Mouse (Mus musculus): ENCODE results near the gene Flnb. TPM values are rescaled to one million over a fixed set of nuclear protein-coding genes. Genes with fewer than 3 reads are reported as not detected.
A peak's percentile ranks its signal among the peaks of the same experiment; 100 is the strongest.

Flnb gene
- polyA plus RNA-seq, 1 experiment from 2014 or later: 35.0 TPM

GRCm38 (mm10) chr14:7923635-7924034 is 105.9 kb downstream of the Flnb start:
- H3K36me3 ChIP-seq (ENCODE audit: control insufficient read depth, insufficient read depth, low read length): peaks cover 25% of the 10 kb centered on the region
- H3K9ac ChIP-seq (ENCODE audit: low read length): no peak overlapping the region
- no peaks in the 10 kb centered on the region for H3K27me3 ChIP-seq (ENCODE audit: control insufficient read depth, insufficient read depth, low read length)
- 0 out of 2 replicates have a peak overlapping the region, but pooled peaks have one; percentile 21 for H3K27ac ChIP-seq (replicated peaks; ENCODE audit: low read depth, low read length)
- no peaks in the 10 kb centered on the region for H3K4me1 ChIP-seq (ENCODE audit: control insufficient read depth, insufficient read depth, low read length)
- no peak overlapping the region for H3K4me3 ChIP-seq (ENCODE audit: low read depth, low read length)
- DNase-seq (ENCODE audit: low spot score) (no peak), ATAC-seq (ENCODE audit: insufficient number of reproducible peaks, low FRiP score, low TSS enrichment, low read depth) (no peak)
- H3K9me3 ChIP-seq (ENCODE audit: control insufficient read depth, low read length): no peaks in the 10 kb centered on the region
- H3K4me2 ChIP-seq (ENCODE audit: low read depth, severe bottlenecking): no peak overlapping the region

DNA sequence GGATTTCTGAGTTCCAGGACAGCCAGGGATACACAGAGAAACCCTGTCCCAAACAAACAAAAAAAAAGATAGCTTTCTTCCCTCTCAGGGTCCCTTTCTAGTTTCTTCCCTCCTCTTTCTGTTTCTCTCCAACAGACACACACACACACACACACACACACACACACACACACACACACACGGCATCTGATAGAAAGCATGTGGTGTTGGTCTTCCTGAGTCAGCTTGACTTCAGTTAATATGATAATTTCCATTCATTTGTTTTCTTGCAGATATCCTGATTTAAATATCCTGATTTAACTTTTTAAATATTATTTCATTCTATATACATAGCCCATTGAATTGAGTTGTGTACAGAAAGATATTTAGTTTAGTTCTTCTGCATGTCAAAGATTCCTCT is 110.6 kb downstream of the Flnb start:
- Histone ChIP-seq H3K9ac (ENCODE audit: low read length) (no peak overlapping the region), H3K4me2 (ENCODE audit: low read depth, severe bottlenecking) (no peak overlapping the region), H3K4me3 (ENCODE audit: low read depth, low read length) (no peak overlapping the region), H3K9me3 (ENCODE audit: control insufficient read depth, low read length) (no peaks in the 10 kb centered on the region), H3K36me3 (ENCODE audit: control insufficient read depth, insufficient read depth, low read length) (peaks cover 21% of the 10 kb centered on the region), H3K27ac (replicated peaks; ENCODE audit: low read depth, low read length) (no peak overlapping the region), H3K27me3 (ENCODE audit: control insufficient read depth, insufficient read depth, low read length) (no peaks in the 10 kb centered on the region), H3K4me1 (ENCODE audit: control insufficient read depth, insufficient read depth, low read length) (no peaks in the 10 kb centered on the region)
- WGBS: 95% methylated on average over 1 of the region's 1 CpGs
- DNase-seq (ENCODE audit: low spot score) (no peak), ATAC-seq (ENCODE audit: insufficient number of reproducible peaks, low FRiP score, low TSS enrichment, low read depth) (no peak)

- H3K4me3 ChIP-seq (ENCODE audit: low read depth, low read length): no peak overlapping the region
- WGBS: 89% methylated on average over 7 of the region's 7 CpGs
- H3K36me3 ChIP-seq (ENCODE audit: control insufficient read depth, insufficient read depth, low read length): peaks cover 18% of the 10 kb centered on the region; the same call in 1 of the 2 replicates
- no peak overlapping the region for H3K9ac ChIP-seq (ENCODE audit: low read length)
- H3K27ac ChIP-seq (replicated peaks; ENCODE audit: low read depth, low read length): no peak overlapping the region
- H3K4me2 ChIP-seq (ENCODE audit: low read depth, severe bottlenecking): no peak overlapping the region
- no peaks in the 10 kb centered on the region for H3K9me3 ChIP-seq (ENCODE audit: control insufficient read depth, low read length)
- no peaks in the 10 kb centered on the region for H3K4me1 ChIP-seq (ENCODE audit: control insufficient read depth, insufficient read depth, low read length)
- no peak for ATAC-seq (ENCODE audit: insufficient number of reproducible peaks, low FRiP score, low TSS enrichment, low read depth)
- DNase-seq (ENCODE audit: low spot score): no peak
- H3K27me3 ChIP-seq (ENCODE audit: control insufficient read depth, insufficient read depth, low read length): no peaks in the 10 kb centered on the region
Observed at GRCm38 (mm10) chr14:7929029-7929428, 111.3 kb downstream of the Flnb start.

DNA sequence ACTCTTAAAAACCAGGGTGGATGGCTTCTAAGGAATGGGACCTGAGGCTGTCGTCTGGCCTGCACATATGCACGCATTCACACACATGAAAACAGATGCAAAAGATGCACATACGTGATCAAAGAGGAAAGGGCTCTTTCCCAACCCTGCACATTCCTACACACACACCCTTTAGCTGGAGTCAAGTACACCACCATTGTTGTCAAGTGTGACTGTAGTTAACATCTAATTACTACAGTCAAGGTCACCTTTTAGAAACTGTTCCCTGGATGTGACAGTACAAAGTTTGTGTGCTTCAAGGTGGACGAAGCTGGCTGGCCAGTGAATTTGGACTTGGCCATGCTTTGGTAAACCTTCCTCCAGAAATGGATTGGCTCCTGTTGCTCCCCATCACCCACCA is 114.4 kb downstream of the Flnb start:
- no peak for ATAC-seq (ENCODE audit: insufficient number of reproducible peaks, low FRiP score, low TSS enrichment, low read depth)
- 93% methylated on average over 4 of the region's 4 CpGs for WGBS
- H3K4me1 ChIP-seq (ENCODE audit: control insufficient read depth, insufficient read depth, low read length): no peaks in the 10 kb centered on the region
- H3K27ac ChIP-seq (replicated peaks; ENCODE audit: low read depth, low read length): no peak overlapping the region
- no peak overlapping the region for H3K4me2 ChIP-seq (ENCODE audit: low read depth, severe bottlenecking)
- no peak for DNase-seq (ENCODE audit: low spot score)
- H3K4me3 ChIP-seq (ENCODE audit: low read depth, low read length): no peak overlapping the region
- H3K9ac ChIP-seq (ENCODE audit: low read length): no peak overlapping the region
- peaks cover 19% of the 10 kb centered on the region; the same call in 1 of the 2 replicates for H3K36me3 ChIP-seq (ENCODE audit: control insufficient read depth, insufficient read depth, low read length)
- H3K9me3 ChIP-seq (ENCODE audit: control insufficient read depth, low read length): no peaks in the 10 kb centered on the region
- H3K27me3 ChIP-seq (ENCODE audit: control insufficient read depth, insufficient read depth, low read length): no peaks in the 10 kb centered on the region

- Histone ChIP-seq H3K27ac (replicated peaks; ENCODE audit: low read depth, low read length) (no peak overlapping the region), H3K36me3 (ENCODE audit: control insufficient read depth, insufficient read depth, low read length) (peaks cover 13% of the 10 kb centered on the region; the same call in 1 of the 2 replicates), H3K4me3 (ENCODE audit: low read depth, low read length) (no peak overlapping the region), H3K4me1 (ENCODE audit: control insufficient read depth, insufficient read depth, low read length) (0 out of 2 replicates have a peak, but pooled peaks cover 5% of the 10 kb centered on the region), H3K9me3 (ENCODE audit: control insufficient read depth, low read length) (no peaks in the 10 kb centered on the region), H3K27me3 (ENCODE audit: control insufficient read depth, insufficient read depth, low read length) (no peaks in the 10 kb centered on the region), H3K4me2 (ENCODE audit: low read depth, severe bottlenecking) (no peak overlapping the region), H3K9ac (ENCODE audit: low read length) (no peak overlapping the region)
- no peak for ATAC-seq (ENCODE audit: insufficient number of reproducible peaks, low FRiP score, low TSS enrichment, low read depth)
- WGBS: 95% methylated on average over 7 of the region's 7 CpGs
- DNase-seq (ENCODE audit: low spot score): no peak
Observed at GRCm38 (mm10) chr14:7934166-7934565, 116.4 kb downstream of the Flnb start.

GRCm38 (mm10) chr14:7937052-7937630 is 119.4 kb downstream of the Flnb start:
- 0 out of 2 replicates have a peak, but pooled peaks cover 5% of the 10 kb centered on the region for H3K4me1 ChIP-seq (ENCODE audit: control insufficient read depth, insufficient read depth, low read length)
- H3K9ac ChIP-seq (ENCODE audit: low read length): no peak overlapping the region
- 17% methylated on average over 17 of the region's 17 CpGs for WGBS
- DNase-seq (ENCODE audit: low spot score) (peak; percentile 63), ATAC-seq (ENCODE audit: insufficient number of reproducible peaks, low FRiP score, low TSS enrichment, low read depth) (0 out of 2 replicates have a peak, but pooled peaks have one; percentile 31)
- H3K27ac ChIP-seq (replicated peaks; ENCODE audit: low read depth, low read length): no peak overlapping the region
- peaks cover 11% of the 10 kb centered on the region for H3K36me3 ChIP-seq (ENCODE audit: control insufficient read depth, insufficient read depth, low read length)
- H3K4me3 ChIP-seq (ENCODE audit: low read depth, low read length): no peak overlapping the region
- H3K27me3 ChIP-seq (ENCODE audit: control insufficient read depth, insufficient read depth, low read length): no peaks in the 10 kb centered on the region
- H3K9me3 ChIP-seq (ENCODE audit: control insufficient read depth, low read length): no peaks in the 10 kb centered on the region
- no peak overlapping the region for H3K4me2 ChIP-seq (ENCODE audit: low read depth, severe bottlenecking)

DNA sequence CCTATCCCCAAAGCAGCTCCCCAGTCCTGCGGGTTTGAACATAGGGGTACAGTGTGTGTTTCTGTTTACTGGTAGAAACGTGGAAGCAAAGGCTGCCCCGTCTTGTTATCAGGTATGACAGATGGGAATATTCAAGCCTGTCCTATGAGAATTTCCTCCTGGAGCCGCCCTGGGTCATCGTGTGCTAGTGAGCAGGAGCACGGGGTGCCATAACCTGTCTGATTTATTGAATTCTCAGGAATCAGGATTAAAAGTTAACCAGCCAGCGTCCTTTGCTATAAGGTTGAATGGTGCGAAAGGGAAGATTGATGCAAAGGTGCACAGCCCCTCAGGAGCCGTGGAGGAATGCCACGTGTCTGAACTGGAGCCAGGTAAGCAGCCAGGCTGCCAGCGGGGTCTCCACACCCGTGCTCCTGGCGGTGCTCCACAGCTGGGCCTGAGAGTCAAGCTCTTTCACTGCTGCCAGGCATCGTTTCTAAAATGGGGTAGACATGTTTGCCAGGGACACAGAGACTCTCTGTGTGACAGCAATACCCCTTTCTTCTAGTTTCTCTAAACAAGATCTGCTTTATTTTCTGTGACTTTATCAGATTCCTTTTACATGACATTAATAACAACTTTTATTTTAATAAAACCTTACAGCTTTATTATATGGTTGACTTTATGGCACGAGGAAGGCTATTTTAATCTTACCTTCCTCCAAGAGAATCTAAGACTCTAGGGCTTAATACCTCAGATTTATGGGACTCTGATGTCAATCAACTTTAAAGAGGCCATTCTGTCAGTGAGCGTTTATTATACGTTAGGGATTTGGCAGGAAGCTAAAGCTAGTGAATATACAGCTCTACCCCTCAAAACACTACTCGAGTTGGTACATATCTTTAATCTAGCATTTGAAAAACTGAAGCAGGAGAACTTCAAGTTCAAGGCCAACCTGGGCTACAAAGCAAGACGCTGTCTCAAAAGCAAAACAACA is 121.3 kb downstream of the Flnb start:
- no peak for ATAC-seq (ENCODE audit: insufficient number of reproducible peaks, low FRiP score, low TSS enrichment, low read depth)
- H3K4me3 ChIP-seq (ENCODE audit: low read depth, low read length): no peak overlapping the region
- no peak overlapping the region for H3K9ac ChIP-seq (ENCODE audit: low read length)
- H3K27ac ChIP-seq (replicated peaks; ENCODE audit: low read depth, low read length): 0 out of 2 replicates have a peak overlapping the region, but pooled peaks have one; percentile 42
- no peak for DNase-seq (ENCODE audit: low spot score)
- 0 out of 2 replicates have a peak, but pooled peaks cover 5% of the 10 kb centered on the region for H3K4me1 ChIP-seq (ENCODE audit: control insufficient read depth, insufficient read depth, low read length)
- H3K4me2 ChIP-seq (ENCODE audit: low read depth, severe bottlenecking): no peak overlapping the region
- H3K9me3 ChIP-seq (ENCODE audit: control insufficient read depth, low read length): no peaks in the 10 kb centered on the region
- 83% methylated on average over 19 of the region's 19 CpGs for WGBS
- H3K27me3 ChIP-seq (ENCODE audit: control insufficient read depth, insufficient read depth, low read length): no peaks in the 10 kb centered on the region
- H3K36me3 ChIP-seq (ENCODE audit: control insufficient read depth, insufficient read depth, low read length): peaks cover 16% of the 10 kb centered on the region

GRCm38 (mm10) chr14:7941413-7941812 is 123.7 kb downstream of the Flnb start:
- H3K4me3 ChIP-seq (ENCODE audit: low read depth, low read length): no peak overlapping the region
- H3K27me3 ChIP-seq (ENCODE audit: control insufficient read depth, insufficient read depth, low read length): no peaks in the 10 kb centered on the region
- H3K9me3 ChIP-seq (ENCODE audit: control insufficient read depth, low read length): no peaks in the 10 kb centered on the region
- peaks cover 13% of the 10 kb centered on the region for H3K36me3 ChIP-seq (ENCODE audit: control insufficient read depth, insufficient read depth, low read length)
- no peak overlapping the region for H3K9ac ChIP-seq (ENCODE audit: low read length)
- no peak for DNase-seq (ENCODE audit: low spot score)
- 76% methylated on average over 5 of the region's 5 CpGs for WGBS
- no peak for ATAC-seq (ENCODE audit: insufficient number of reproducible peaks, low FRiP score, low TSS enrichment, low read depth)
- 0 out of 2 replicates have a peak, but pooled peaks cover 5% of the 10 kb centered on the region for H3K4me1 ChIP-seq (ENCODE audit: control insufficient read depth, insufficient read depth, low read length)
- H3K4me2 ChIP-seq (ENCODE audit: low read depth, severe bottlenecking): no peak overlapping the region
- H3K27ac ChIP-seq (replicated peaks; ENCODE audit: low read depth, low read length): no peak overlapping the region

All from limb, embryonic 11.5 days (tissue).